Mouse (Mus musculus): Measurements from ENCODE around the gene Birc7. TPM values are rescaled to one million over a fixed set of nuclear protein-coding genes. Genes with fewer than 3 reads are reported as not detected.
A peak's percentile ranks its signal among the peaks of the same experiment; 100 is the strongest.

The Birc7 gene
- polyA plus RNA-seq, 1 experiment: not detected

GRCm38 (mm10) chr2:180963956-180964355, 35.1 kb downstream of the Birc7 start:
- H3K4me3 ChIP-seq (replicated peaks): peak overlapping the region; percentile 47
- H3K9me3 ChIP-seq: no peaks in the 10 kb centered on the region
- TF ChIP-seq FLI1 (IDR thresholded peaks at IDR 0.05; ENCODE audit: low read length) (no peak), GATA1 (IDR thresholded peaks at IDR 0.05; ENCODE audit: borderline replicate concordance, low read length) (no peak)
- peaks cover 3% of the 10 kb centered on the region for H3K36me3 ChIP-seq (replicated peaks; ENCODE audit: low read length)
- peaks cover 25% of the 10 kb centered on the region for H3K27me3 ChIP-seq (replicated peaks)
- H3K4me1 ChIP-seq: peaks cover 56% of the 10 kb centered on the region

GRCm38 (mm10) chr2:180966092-180966882, 37.5 kb downstream of the Birc7 start:
- H3K9me3 ChIP-seq: no peaks in the 10 kb centered on the region
- H3K4me3 ChIP-seq (replicated peaks): peak overlapping the region; percentile 92
- peaks cover 13% of the 10 kb centered on the region for H3K27me3 ChIP-seq (replicated peaks)
- TF ChIP-seq GATA1 (IDR thresholded peaks at IDR 0.05; ENCODE audit: borderline replicate concordance, low read length): no peak
- TF ChIP-seq FLI1 (IDR thresholded peaks at IDR 0.05; ENCODE audit: low read length): no peak
- peaks cover 26% of the 10 kb centered on the region for H3K36me3 ChIP-seq (replicated peaks; ENCODE audit: low read length)
- H3K4me1 ChIP-seq: peaks cover 71% of the 10 kb centered on the region

GRCm38 (mm10) chr2:180967010-180967763, 38.4 kb downstream of the Birc7 start, which contains the start of gene Arfgap1:
TSS of gene Arfgap1 (plus strand) at chr2:180967225.
- peak within 1 kb of the TSS; percentile 92 for H3K4me3 ChIP-seq (replicated peaks)

GRCm38 (mm10) chr2:180981133-180981532, 52.3 kb downstream of the Birc7 start:
- Histone ChIP-seq H3K36me3 (replicated peaks; ENCODE audit: low read length) (peaks cover 91% of the 10 kb centered on the region), H3K9me3 (no peaks in the 10 kb centered on the region), H3K4me1 (peaks cover 48% of the 10 kb centered on the region), H3K4me3 (replicated peaks) (no peak overlapping the region), H3K27me3 (replicated peaks) (no peaks in the 10 kb centered on the region)
- TF ChIP-seq FLI1 (IDR thresholded peaks at IDR 0.05; ENCODE audit: low read length): no peak
- TF ChIP-seq GATA1 (IDR thresholded peaks at IDR 0.05; ENCODE audit: borderline replicate concordance, low read length): no peak

More at GRCm38 (mm10) chr2:180967010-180967763, 38.4 kb downstream of the Birc7 start, which contains the start of gene Arfgap1:
- H3K9me3 ChIP-seq: no peaks in the 10 kb centered on the region
- TF ChIP-seq GATA1 (IDR thresholded peaks at IDR 0.05; ENCODE audit: borderline replicate concordance, low read length) (no peak), FLI1 (IDR thresholded peaks at IDR 0.05; ENCODE audit: low read length) (no peak)
- H3K4me1 ChIP-seq: peaks cover 68% of the 10 kb centered on the region
- H3K36me3 ChIP-seq (replicated peaks; ENCODE audit: low read length): peaks cover 35% of the 10 kb centered on the region
- peaks cover 4% of the 10 kb centered on the region for H3K27me3 ChIP-seq (replicated peaks)

Other genes starting within 250 kb of the Birc7 start
- 3.4 and 8.4 TPM in 2 replicates for gene Dido1, start 219.0 kb upstream of the Birc7 start, polyA plus RNA-seq (2012; ENCODE audit: insufficient read depth, low replicate concordance)
- gene Gid8, start 218.9 kb upstream of the Birc7 start, polyA plus RNA-seq (2012; ENCODE audit: insufficient read depth, low replicate concordance): 10.8 TPM in 1 of 2 replicates, not detected in the other
- gene Slc17a9, start 203.8 kb upstream of the Birc7 start, polyA plus RNA-seq (2012; ENCODE audit: insufficient read depth, low replicate concordance): 3.5 and 6.1 TPM in 2 replicates
- gene Bhlhe23, start 152.1 kb upstream of the Birc7 start, polyA plus RNA-seq (2012; ENCODE audit: insufficient read depth, low replicate concordance): not detected in 2 replicates
- gene Ythdf1, start 8.1 kb upstream of the Birc7 start, polyA plus RNA-seq (2012; ENCODE audit: insufficient read depth, low replicate concordance): 15.0 and 21.3 TPM in 2 replicates
- not detected in 2 replicates for gene Nkain4, start 25.7 kb downstream of the Birc7 start, polyA plus RNA-seq (2012; ENCODE audit: insufficient read depth, low replicate concordance)
- 10.9 and 22.8 TPM in 2 replicates for gene Arfgap1, start 38.2 kb downstream of the Birc7 start, polyA plus RNA-seq (2012; ENCODE audit: insufficient read depth, low replicate concordance)
- gene Col20a1, start 57.5 kb downstream of the Birc7 start, polyA plus RNA-seq (2012; ENCODE audit: insufficient read depth, low replicate concordance): 3.0 and 9.2 TPM in 2 replicates
- gene Chrna4, start 114.5 kb downstream of the Birc7 start, polyA plus RNA-seq (2012; ENCODE audit: insufficient read depth, low replicate concordance): not detected in 2 replicates
- not detected in 2 replicates for gene Kcnq2, start 206.3 kb downstream of the Birc7 start, polyA plus RNA-seq (2012; ENCODE audit: insufficient read depth, low replicate concordance)
- gene Eef1a2, start 228.0 kb downstream of the Birc7 start, polyA plus RNA-seq (2012; ENCODE audit: insufficient read depth, low replicate concordance): not detected in 2 replicates

Measured in megakaryocyte, embryonic 14.5 days (primary cell).